Mouse (Mus musculus) heart, embryonic 11.5 days (tissue): ENCODE data around the gene Tmem179. TPM values are rescaled to one million over a fixed set of nuclear protein-coding genes. Genes with fewer than 3 reads are reported as not detected.

Experiments
- ATAC-seq: fragments of 200-750 bp; cut with Nextera tagmentation; replicated peaks from 2 replicates; pipeline ENCODE4 v1.8.0; 2017; ENCODE audit warnings: moderate library complexity; ENCODE audit not compliant: insufficient number of reproducible peaks, low FRiP score, low TSS enrichment
- H3K27ac ChIP-seq: fragments of 300-500 bp; sonication (generic); 2 replicates; pipeline ENCODE4 v1.5.1; 2014; ENCODE audit warnings: mild to moderate bottlenecking, low read depth, low read length
- H3K27me3 ChIP-seq: fragments of 300-500 bp; sonication (generic); 2 replicates; pipeline ENCODE4 v1.6.1; 2014; ENCODE audit warnings: mild to moderate bottlenecking, low read length, mixed read lengths; ENCODE audit not compliant: control insufficient read depth, insufficient read depth
- H3K36me3 ChIP-seq: fragments of 300-500 bp; sonication (generic); 2 replicates; pipeline ENCODE4 v1.6.1; 2014; ENCODE audit warnings: mild to moderate bottlenecking, low read length, moderate library complexity, mixed read lengths; ENCODE audit not compliant: control insufficient read depth, insufficient read depth
- H3K4me1 ChIP-seq: fragments of 300-500 bp; sonication (generic); 2 replicates; pipeline ENCODE4 v1.6.1; 2014; ENCODE audit warnings: low read length; ENCODE audit not compliant: control insufficient read depth, insufficient read depth
- H3K4me2 ChIP-seq: fragments of 300-500 bp; sonication (generic); 2 replicates; pipeline ENCODE4 v1.6.1; 2014; ENCODE audit warnings: mild to moderate bottlenecking, moderate library complexity
- H3K4me3 ChIP-seq: fragments of 300-500 bp; sonication (generic); 2 replicates; pipeline ENCODE4 v1.5.1; 2014; ENCODE audit warnings: low read depth, low read length
- H3K9ac ChIP-seq: fragments of 300-500 bp; sonication (generic); 2 replicates; pipeline ENCODE4 v1.6.1; 2014; ENCODE audit warnings: mild to moderate bottlenecking, low read depth, low read length, moderate library complexity
- H3K9me3 ChIP-seq: fragments of 300-500 bp; sonication (generic); replicated peaks from 2 replicates; pipeline ENCODE4 v1.6.1; 2016; ENCODE audit warnings: low read length; ENCODE audit not compliant: control insufficient read depth
- WGBS: fragments of 180-500 bp; shearing (Covaris S2); extraction: QIAGEN DNeasy Blood & Tissue Kit; methylation state at CpG from one replicate; pipeline ENCODE4 v1.1.7; 2014; ENCODE audit not compliant: insufficient replicate concordance; 5-methylcytosine and 5-hydroxymethylcytosine counted together
- polyA plus RNA-seq: library from polyadenylated mRNA; unstranded; fragments of >200 nt; fragmentation: Nextera tagmentation; extraction: Ambion mirVana; gene quantifications from 2 replicates; pipeline ENCODE4 v1.2.1, GENCODE M21; 2014

The Tmem179 gene
- polyA plus RNA-seq, 1 experiment from 2014 or later: 0.69 TPM

DNA sequence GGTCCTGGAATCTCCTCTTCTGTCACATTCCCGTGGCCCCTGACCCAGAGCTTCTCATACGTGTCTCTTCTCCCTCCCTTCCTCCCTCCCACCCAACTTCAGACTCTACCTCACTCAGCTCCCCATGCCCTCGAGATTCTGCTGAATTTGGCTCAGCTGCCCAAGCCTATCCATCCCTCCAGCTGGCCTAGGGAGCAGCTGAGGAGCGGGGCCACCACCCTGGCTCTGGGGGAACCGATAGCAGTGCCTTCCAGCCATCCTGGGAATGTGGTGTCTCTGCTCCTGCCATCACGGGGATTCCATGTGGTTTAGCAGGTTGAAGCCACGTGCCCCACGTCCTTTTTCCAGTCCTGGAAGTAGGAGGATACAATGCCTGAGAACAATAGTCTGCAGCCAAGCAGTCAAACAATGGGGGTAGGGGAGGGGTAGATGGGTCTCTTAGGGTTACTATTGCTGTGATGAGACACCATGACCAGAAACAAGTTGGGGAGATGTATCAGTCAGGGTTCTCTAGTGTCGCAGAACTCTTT, 40.0 kb upstream of the Tmem179 start:
- no peak for ATAC-seq
- 66% methylated on average over 9 of the region's 9 CpGs for WGBS
- H3K27ac ChIP-seq: no peak overlapping the region

GRCm38 (mm10) chr12:112554900-112555299, 38.4 kb upstream of the Tmem179 start:
- no peak for ATAC-seq
- no peaks in the 10 kb centered on the region for H3K9me3 ChIP-seq

More for the DNA sequence above, 40.0 kb upstream of the Tmem179 start:
- no peaks in the 10 kb centered on the region for H3K36me3 ChIP-seq
- H3K4me2 ChIP-seq: no peak overlapping the region
- H3K4me3 ChIP-seq: no peak overlapping the region
- no peaks in the 10 kb centered on the region for H3K9me3 ChIP-seq
- H3K4me1 ChIP-seq: no peaks in the 10 kb centered on the region; the same call in 1 of the 2 replicates
- H3K9ac ChIP-seq: no peak overlapping the region
- H3K27me3 ChIP-seq: peaks cover 3% of the 10 kb centered on the region; the same call in 1 of the 2 replicates

DNA sequence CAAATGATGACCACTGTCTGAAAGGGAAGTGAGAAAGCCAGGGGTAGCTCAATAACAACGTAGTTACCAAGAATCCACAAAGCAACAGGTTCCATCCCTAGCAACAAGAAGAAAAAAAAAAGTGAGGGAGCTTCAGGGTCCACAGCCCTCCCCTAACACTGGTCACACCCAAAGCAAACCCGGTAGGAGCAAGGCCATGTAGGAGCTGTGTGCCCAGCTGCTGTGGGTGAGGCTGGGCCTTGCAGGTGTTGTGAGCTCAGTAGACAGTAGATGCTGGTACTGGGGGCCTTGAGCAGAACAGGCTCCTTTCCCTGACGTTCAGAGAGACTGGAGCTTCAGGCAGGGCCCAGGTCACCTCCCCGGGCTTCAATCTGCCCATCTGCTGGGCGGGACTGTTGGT, 36.0 kb upstream of the Tmem179 start:
- H3K4me3 ChIP-seq: no peak overlapping the region
- 49% methylated on average over 5 of the region's 5 CpGs for WGBS
- H3K27me3 ChIP-seq: no peaks in the 10 kb centered on the region
- no peak overlapping the region for H3K27ac ChIP-seq
- H3K4me2 ChIP-seq: no peak overlapping the region
- ATAC-seq: no peak
- no peaks in the 10 kb centered on the region for H3K36me3 ChIP-seq
- H3K9me3 ChIP-seq: no peaks in the 10 kb centered on the region
- H3K4me1 ChIP-seq: no peaks in the 10 kb centered on the region
- no peak overlapping the region for H3K9ac ChIP-seq

More at GRCm38 (mm10) chr12:112554900-112555299, 38.4 kb upstream of the Tmem179 start:
- Histone ChIP-seq H3K27me3 (peaks cover 3% of the 10 kb centered on the region; the same call in 1 of the 2 replicates), H3K36me3 (no peaks in the 10 kb centered on the region), H3K4me2 (no peak overlapping the region), H3K4me3 (no peak overlapping the region), H3K27ac (no peak overlapping the region), H3K9ac (no peak overlapping the region), H3K4me1 (no peaks in the 10 kb centered on the region; the same call in 1 of the 2 replicates)
- 41% methylated on average over 12 of the region's 12 CpGs for WGBS

DNA sequence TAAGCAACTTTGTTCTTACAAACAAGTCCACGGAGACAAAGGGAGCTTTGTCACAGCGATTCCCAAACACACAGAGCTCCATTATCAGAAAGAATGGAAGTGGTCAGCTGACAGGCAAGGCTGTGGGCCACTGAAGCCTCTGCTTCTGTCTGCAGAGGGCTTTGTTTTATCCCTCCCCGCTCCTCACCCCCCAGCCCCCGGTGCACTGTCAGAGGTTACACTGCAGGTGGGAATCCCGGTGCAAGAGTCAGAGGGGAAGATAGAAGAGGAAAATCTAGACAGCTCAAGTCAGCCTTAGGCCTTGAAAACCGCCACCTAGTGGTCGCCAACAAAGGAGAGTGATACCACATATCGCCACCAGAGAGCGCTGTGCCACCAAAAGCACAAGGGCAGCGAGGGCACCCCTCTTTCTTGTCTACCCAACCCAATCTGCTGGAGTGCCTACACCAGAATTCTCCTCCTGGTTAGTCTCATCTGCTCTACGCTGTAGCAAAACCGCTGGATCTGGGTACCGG, 35.4 kb upstream of the Tmem179 start:
- no peaks in the 10 kb centered on the region for H3K36me3 ChIP-seq
- H3K4me1 ChIP-seq: no peaks in the 10 kb centered on the region
- WGBS: 10% methylated on average over 13 of the region's 13 CpGs
- H3K9ac ChIP-seq: no peak overlapping the region
- H3K4me2 ChIP-seq: no peak overlapping the region; the same call in 1 of the 2 replicates
- H3K27me3 ChIP-seq: no peaks in the 10 kb centered on the region
- H3K4me3 ChIP-seq: no peak overlapping the region
- H3K9me3 ChIP-seq: no peaks in the 10 kb centered on the region
- no peak for ATAC-seq
- no peak overlapping the region for H3K27ac ChIP-seq

GRCm38 (mm10) chr12:112549287-112549686, 32.7 kb upstream of the Tmem179 start:
- Histone ChIP-seq H3K4me3 (no peak overlapping the region), H3K4me1 (peaks cover 5% of the 10 kb centered on the region), H3K4me2 (no peak overlapping the region), H3K9me3 (no peaks in the 10 kb centered on the region), H3K27me3 (no peaks in the 10 kb centered on the region), H3K27ac (no peak overlapping the region), H3K9ac (no peak overlapping the region), H3K36me3 (no peaks in the 10 kb centered on the region)
- 81% methylated on average over 1 of the region's 1 CpGs for WGBS
- ATAC-seq: no peak

GRCm38 (mm10) chr12:112546110-112546509, 29.6 kb upstream of the Tmem179 start:
- Histone ChIP-seq H3K4me2 (no peak overlapping the region), H3K9ac (no peak overlapping the region), H3K9me3 (no peaks in the 10 kb centered on the region), H3K4me1 (peaks cover 16% of the 10 kb centered on the region), H3K4me3 (no peak overlapping the region), H3K36me3 (no peaks in the 10 kb centered on the region), H3K27me3 (no peaks in the 10 kb centered on the region), H3K27ac (no peak overlapping the region)
- ATAC-seq: no peak
- WGBS: 88% methylated on average over 8 of the region's 8 CpGs

DNA sequence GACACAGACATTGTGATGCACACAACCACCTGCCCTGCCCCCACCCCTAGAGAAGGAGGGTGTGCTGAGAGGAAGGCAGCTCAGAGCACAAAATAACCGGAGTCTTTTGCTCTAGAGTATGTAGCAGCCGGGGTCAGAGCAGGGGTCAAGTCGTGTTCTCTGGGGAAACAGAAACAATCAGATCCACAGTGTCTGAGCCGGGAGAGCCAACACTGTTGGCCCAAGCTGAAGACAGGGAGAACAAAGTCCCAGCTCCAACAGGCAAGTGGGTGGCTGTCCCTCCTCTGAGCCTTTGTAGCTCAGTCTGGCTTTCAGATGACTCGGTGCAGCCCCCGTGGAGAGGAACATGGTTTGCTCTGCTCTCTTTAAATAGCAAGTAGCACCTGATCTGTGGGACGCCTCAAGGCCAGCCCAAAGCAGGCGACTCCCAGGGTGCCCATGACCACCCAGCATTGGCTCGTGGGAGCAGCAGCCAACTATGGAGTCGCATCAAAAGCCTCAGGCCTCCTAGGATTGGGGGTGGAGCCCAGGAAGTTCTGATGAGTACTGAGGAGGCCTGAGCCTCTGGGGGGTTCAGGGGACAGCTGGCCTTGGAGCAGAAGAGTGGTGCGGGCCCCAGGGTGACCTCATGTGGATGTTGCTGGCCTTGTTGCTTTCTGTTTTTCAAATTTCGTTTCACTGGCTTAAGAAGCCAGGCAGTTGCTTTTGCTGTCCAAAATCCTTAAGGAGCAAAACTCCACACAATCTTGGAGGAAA, 28.6 kb upstream of the Tmem179 start:
- no peak overlapping the region for H3K4me2 ChIP-seq
- no peak overlapping the region for H3K4me3 ChIP-seq
- no peak for ATAC-seq
- H3K27me3 ChIP-seq: no peaks in the 10 kb centered on the region
- H3K27ac ChIP-seq: no peak overlapping the region
- no peak overlapping the region; the same call in 1 of the 2 replicates for H3K9ac ChIP-seq
- 33% methylated on average over 12 of the region's 12 CpGs for WGBS
- H3K9me3 ChIP-seq: no peaks in the 10 kb centered on the region
- H3K36me3 ChIP-seq: no peaks in the 10 kb centered on the region
- H3K4me1 ChIP-seq: peaks cover 18% of the 10 kb centered on the region

DNA sequence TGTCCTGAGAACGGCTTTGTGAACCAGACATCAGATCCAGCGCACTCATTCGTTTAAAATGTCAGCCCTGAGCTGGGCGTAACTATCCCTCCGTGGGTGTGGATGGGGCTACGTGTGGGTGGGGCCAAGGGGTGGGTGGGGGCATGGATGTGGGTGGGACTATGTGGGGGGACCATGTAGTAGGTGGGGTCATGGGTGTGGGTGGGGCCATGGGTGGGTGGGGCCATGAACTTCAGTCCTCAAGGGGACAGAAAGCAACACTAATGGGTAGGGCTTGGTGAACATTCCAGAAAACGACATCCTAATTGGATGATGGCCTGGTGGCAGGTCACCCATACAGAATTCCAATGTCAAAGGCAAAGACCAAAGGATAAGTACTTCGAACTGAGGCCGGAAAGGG, 27.4 kb upstream of the Tmem179 start:
- Histone ChIP-seq H3K36me3 (no peaks in the 10 kb centered on the region), H3K4me3 (no peak overlapping the region), H3K27me3 (no peaks in the 10 kb centered on the region), H3K9ac (no peak overlapping the region), H3K4me2 (no peak overlapping the region), H3K4me1 (peaks cover 18% of the 10 kb centered on the region), H3K27ac (no peak overlapping the region), H3K9me3 (no peaks in the 10 kb centered on the region)
- 64% methylated on average over 9 of the region's 9 CpGs for WGBS
- ATAC-seq: no peak; the same call in 1 of the 2 replicates
